Mouse (Mus musculus) adrenal gland, postnatal 14 days (tissue): ENCODE measurements around the gene Sept9. TPM values are rescaled to one million over a fixed set of nuclear protein-coding genes. Genes with fewer than 3 reads are reported as not detected.

Source experiments
- DNase-seq: peaks from one replicate; pipeline ENCODE4 v3.0.0; 2021; ENCODE audit warnings: mixed read lengths
- total RNA-seq: library from RNA; stranded (reverse); gene quantifications from 2 replicates; pipeline ENCODE4 v1.2.3, GENCODE M21; 2021

Sept9 gene
- total RNA-seq, 1 experiment from 2014 or later = 133 TPM

DNA sequence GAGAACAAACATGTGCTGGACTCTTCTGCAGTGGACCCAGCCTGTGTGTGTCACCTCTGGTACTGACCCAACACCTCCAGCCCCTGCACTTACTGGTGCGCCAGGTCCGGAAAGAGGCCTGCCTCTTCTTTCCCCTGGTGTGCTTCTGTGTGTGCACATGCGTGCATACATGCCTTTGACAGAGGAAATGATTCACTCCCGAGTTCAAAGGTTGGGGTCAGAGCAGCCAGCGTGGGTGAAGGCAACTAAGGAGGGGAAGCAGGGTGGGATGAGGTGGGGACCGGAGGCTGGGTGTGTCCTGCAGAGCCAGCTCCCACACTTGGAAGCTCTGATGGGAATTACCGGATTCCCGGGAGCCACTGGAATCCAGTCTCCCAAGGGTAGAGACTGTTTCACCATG, 46.8 kb downstream of the Sept9 start:
- DNase-seq = no peak

DNA sequence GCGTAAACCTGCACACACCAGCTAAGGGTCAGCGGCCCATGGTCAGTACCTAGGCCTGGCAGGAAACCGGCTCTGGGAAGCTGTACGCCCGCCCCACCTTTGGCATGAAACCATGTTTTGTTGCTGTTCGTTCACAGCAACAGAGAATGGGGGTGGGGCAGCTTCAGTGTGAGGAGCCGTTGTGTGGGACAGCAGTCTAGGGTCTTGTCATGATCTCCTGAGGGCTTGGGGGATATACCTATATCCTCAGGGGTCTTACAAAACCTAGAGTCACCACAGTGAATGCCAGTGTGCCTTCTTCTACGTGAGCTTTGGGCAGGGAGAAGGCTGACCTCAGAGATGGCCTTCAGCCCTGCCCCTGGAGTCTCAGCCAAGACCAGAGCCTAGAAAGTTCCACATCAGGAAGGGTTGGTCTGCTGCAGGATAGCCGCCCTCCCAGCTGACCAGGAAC, 47.5 kb downstream of the Sept9 start:
- DNase-seq = peak; percentile 75

- no peak for DNase-seq
Observed at GRCm38 (mm10) chr11:117247541-117247940, 48.1 kb downstream of the Sept9 start.

GRCm38 (mm10) chr11:117248734-117249248, 49.3 kb downstream of the Sept9 start:
- no peak for DNase-seq

DNA sequence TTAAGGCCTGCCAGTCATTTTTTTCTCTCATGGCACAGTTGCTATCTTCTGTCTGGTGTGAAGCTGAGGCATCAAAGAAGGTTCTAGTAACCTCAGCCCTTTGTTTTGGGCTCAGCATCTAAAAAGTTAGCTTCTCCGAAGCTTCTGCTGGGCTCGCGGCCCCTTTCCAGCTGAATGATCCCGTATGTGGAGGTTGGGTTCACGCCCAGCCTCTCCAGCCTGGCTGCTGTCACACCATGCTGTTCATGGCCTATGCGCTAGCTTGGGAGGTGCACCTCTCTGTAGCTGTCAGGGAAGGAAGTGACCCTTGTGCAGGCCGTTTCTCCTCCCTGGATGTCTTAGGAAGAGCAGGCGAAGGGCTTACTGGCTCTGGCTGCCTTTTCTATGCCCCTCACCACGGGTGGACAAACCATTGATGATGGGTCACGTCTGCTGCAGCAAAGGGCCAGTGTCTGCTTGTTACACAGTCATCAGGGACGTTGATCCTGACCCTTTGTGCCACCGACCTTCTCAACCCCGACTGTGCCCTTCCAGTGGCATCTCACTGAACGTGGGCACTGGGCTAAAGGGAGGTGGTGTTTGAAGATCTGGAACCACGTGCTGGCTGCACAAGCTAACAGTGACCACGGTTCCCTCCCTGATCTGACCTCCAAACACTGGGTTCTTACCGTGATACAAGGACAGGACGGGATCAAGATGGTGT, 50.0 kb downstream of the Sept9 start:
- DNase-seq = no peak

GRCm38 (mm10) chr11:117249985-117250928, 50.8 kb downstream of the Sept9 start:
- DNase-seq = no peak

DNA sequence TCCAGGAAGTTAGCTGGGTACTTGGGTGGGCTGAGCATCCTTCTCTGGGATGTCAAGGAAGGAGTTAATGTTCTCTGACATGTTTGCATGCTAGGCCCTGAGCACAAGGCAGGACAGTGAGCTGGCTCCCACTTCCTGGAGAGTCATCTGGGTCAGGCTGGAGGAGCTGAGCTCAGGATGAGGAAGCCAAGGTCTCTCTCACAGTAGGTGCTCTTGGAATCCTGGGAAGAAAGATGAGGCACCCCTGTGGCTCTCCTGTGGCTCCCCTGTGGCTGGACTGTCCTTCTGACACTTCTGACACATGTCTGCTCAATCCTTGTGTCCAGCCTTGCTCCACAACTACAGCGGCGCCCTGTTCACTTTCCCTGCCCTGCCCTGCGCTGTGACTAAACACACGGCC, 52.3 kb downstream of the Sept9 start:
- peak; percentile 56 for DNase-seq

- no peak for DNase-seq
Observed at GRCm38 (mm10) chr11:117252846-117253245, 53.4 kb downstream of the Sept9 start.

- DNase-seq = no peak
Observed at GRCm38 (mm10) chr11:117254161-117255107, 55.0 kb downstream of the Sept9 start.

GRCm38 (mm10) chr11:117255108-117255489, 55.6 kb downstream of the Sept9 start:
- DNase-seq = no peak

DNA sequence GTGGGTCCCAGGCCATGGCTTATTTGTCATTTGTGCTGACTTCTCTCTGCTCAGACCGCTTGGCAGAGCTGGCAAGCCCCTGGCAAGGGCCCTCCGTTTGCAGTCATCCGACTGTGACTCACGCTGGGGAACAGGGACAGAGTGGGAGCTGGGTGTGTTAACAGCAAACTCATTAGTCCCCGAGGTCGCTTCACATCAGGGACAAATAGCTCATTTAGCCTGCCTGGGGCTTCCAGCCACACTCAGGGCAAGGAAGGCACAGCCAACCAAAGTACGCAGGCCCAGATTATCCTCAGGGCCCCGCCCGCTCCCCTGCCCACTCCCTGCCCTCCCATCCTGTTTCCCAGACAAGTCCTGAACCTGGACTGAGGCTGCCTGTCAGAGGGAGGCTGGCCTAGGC, 56.6 kb downstream of the Sept9 start:
- peak; percentile 92 for DNase-seq

DNA sequence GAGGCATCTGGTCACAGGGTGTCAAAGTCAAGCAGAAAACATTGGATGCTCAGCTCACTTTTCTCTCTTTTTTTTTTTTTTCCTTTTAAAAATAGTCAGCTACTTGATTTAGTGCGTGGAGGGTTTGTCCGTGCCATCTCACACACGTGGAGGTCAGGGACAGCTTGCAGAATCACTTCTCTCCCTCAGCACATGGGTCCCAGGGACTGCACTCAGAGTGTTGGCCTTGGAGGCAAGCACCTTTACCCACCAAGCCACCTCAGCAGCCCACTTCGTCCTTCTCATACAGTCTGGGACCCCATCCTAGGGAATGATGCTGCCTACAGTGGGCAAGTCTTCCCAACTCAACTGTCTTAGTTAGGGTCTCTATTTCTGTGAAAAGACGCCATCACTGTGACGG, 57.4 kb downstream of the Sept9 start:
- no peak for DNase-seq

DNA sequence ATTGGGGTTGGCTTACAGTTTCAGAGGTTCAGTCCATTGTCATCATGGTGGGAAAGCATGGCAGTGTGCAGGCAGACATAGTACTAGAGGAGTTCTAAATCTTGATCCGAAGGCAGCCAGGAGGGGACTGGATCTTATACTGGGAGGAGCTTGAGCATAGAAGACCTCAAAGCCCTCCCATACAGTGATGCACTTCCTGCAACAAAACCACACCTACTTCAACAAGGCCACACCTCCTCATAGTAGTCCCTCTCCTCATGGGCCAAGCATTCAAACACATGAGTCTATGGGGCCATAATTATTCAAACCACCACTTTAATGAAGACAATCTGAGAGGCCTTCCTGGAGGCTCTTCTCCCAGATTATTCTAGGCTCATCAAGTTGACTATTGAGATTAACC, 57.8 kb downstream of the Sept9 start:
- DNase-seq = no peak

- DNase-seq = no peak
Observed at GRCm38 (mm10) chr11:117257842-117258241, 58.4 kb downstream of the Sept9 start.

DNA sequence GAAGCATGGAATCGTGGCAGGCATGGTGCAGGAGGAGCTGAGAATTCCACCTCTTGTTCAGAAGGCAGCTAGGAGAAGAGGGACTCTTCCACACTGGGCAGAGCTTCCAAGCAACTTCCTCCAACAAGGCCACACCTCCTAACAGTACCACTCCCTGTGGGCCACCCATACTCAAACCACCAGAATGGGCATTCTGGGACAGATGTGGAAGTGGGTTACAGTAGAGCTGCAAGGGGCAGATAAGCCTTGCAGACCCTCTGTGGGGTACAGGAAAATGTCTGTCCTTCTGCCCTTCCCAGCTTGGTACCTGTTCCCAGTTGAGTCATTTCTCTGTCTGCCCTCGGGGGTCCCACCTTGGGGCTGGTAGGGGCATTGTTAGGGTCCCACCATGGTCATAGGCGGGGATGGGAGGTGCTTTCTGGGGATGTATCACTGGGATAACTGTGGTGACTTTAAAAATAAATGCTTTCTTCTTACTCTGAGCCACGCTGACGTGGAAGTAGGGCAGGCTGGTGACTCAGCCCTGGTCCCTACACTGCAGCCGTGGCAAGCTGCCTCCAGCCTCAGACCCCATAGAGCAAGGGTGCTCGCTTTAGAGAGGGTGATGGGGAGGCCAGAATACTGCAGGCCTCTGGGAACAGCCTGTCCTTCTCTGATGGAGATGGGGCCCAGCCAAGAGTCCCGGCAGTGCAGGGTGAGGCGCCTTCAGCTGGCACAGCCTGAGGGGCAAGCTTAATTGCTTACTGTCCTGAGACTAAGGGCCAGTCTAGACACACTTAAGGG, 59.9 kb downstream of the Sept9 start:
- DNase-seq = peak; percentile 63

DNA sequence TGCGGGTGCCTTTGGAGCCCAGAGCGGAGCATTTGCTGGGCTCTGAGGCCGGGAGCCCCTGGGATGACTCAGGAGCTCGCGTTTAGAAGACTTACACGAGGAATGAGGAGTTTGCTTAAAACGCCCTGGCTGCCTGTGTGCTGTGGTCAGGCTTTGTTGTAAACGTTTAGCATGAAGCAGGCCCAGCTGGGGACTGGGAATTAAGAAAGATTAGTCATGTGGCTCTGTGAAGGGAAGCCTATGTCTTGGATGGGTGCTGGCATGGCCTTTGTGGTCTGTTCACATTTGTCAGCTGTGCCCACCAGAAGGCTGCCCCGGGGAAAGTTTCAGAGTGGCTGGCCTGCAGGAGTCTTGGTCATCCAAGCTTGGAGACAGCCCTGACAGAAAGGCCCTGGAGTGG, 61.2 kb downstream of the Sept9 start:
- DNase-seq = no peak

DNA sequence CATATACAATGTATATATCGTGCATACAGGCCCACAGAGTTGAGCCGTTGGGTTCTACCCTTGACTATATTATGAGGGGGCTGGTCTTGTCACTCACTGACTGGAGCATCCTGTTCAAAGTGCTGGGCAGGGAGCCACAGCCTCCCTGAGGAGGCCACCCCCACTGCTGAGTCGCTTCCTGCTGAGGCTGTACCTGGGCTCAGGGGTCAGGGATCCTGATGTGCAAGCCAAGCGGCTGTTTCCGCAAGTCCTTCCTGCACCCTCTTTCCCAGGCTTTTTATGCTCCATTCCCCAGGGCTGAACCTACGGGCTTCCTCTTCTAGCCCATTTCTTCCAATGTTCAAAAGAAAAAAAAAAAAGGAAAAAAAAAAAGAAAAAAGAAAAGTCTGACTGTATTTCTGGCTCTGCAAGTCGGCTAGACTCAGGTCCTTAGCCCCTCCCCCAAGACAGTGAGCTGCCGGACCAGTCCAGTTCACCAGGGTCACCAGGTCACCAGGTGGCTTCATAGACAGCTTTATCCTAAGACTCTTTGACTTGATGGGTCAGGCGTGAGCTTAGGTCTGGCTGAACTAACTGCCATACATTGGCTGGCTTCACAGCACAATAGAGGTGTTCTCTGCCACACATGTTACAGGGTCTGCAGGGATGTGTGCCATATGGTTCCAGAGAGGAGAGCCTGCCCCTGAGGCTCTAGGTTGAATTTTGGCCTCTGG, 63.8 kb downstream of the Sept9 start:
- peak; percentile 78 for DNase-seq

- DNase-seq = no peak
Observed at GRCm38 (mm10) chr11:117264162-117265021, 64.9 kb downstream of the Sept9 start.

DNA sequence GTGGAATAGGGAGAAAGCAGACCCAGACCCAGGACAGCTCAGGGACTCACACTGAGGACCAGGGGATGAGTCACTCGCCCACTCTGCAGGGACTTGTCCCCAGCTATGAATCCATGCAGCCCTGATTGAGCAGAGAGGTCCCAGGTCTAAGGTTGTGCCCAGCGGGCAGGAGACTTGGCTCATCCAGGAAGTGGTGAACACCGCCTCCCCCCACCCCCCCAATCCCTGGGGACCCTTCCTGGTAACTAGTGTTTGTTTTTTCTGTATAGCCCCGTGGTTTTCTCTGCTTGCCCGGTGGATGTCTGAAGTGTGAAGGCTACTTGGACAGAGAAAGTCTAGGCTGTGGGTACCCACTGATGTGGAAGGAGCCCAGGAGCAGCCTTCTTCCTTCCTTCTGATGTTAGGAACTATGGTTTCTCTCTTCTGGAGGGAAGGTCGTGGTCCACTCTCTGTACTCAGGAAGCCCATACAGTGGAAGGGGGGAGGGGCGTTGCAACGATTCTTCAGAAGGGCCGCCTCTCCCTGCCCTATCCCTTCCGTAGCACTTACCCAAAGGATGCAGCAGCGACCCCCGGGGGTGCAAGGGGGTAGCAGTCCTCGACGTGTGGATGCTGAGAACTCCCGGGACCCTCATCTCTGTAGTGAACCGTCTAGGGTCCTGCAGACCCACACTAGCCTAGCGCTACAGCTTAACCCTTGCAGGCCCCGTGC, 66.0 kb downstream of the Sept9 start:
- peak; percentile 81 for DNase-seq
